Mouse (Mus musculus) MEL (cell line): Measurements from ENCODE around the gene Bcl6.

Experiments used
- BHLHE40 ChIP-seq: IDR thresholded peaks from 2 replicates; pipeline ENCODE4 v1.6.1; 2012; ENCODE audit warnings: low read depth, mild to moderate bottlenecking, inconsistent platforms, low read length, improper control_type of control experiment, borderline replicate concordance
- CTCF ChIP-seq, 3 experiments: IDR thresholded peaks in 2 of 3; conservative IDR thresholded peaks in 1 of 3; 2 replicates each; pipeline ENCODE4 v1.5.1; 2011 to 2012; ENCODE audit warnings: low read length in 3 of 3, low read depth in 2 of 3, mild to moderate bottlenecking in 2 of 3, improper control_type of control experiment in 1 of 3, inconsistent platforms in 1 of 3, mixed read lengths in 1 of 3, moderate library complexity in 1 of 3; ENCODE audit not compliant: control insufficient read depth in 1 of 3, insufficient read depth in 1 of 3, poor library complexity in 1 of 3, severe bottlenecking in 1 of 3
- E2F4 ChIP-seq: IDR thresholded peaks from 2 replicates; pipeline ENCODE4 v1.6.1; 2011; ENCODE audit warnings: low read depth, low read length, improper control_type of control experiment, borderline replicate concordance
- GATA1 ChIP-seq: IDR thresholded peaks from 2 replicates; pipeline ENCODE4 v1.6.1; 2011; ENCODE audit warnings: low read depth, low read length, improper control_type of control experiment
- JUND ChIP-seq: IDR thresholded peaks from 2 replicates; pipeline ENCODE4 v1.6.1; 2011; ENCODE audit warnings: low read depth, mild to moderate bottlenecking, improper control_type of control experiment, low read length
- MYB ChIP-seq: IDR thresholded peaks from 2 replicates; pipeline ENCODE4 v1.6.1; 2011; ENCODE audit warnings: mild to moderate bottlenecking, low read depth, low read length, improper control_type of control experiment
- NELFE ChIP-seq: IDR thresholded peaks from 2 replicates; pipeline ENCODE4 v1.6.1; 2011; ENCODE audit warnings: low read depth, low read length, improper control_type of control experiment
- POLR2A ChIP-seq, 2 experiments: IDR thresholded peaks; 2 replicates each; pipeline ENCODE4 v1.6.1; 2011 to 2012; ENCODE audit warnings: low read length in 2 of 2, mild to moderate bottlenecking in 2 of 2, control low read depth in 1 of 2, improper control_type of control experiment in 1 of 2, low read depth in 1 of 2, moderate library complexity in 1 of 2; ENCODE audit not compliant: control insufficient read depth in 1 of 2, insufficient read depth in 1 of 2, poor library complexity in 1 of 2
- POLR2AphosphoS2 ChIP-seq: IDR thresholded peaks from 2 replicates; pipeline ENCODE4 v1.6.1; 2011; ENCODE audit warnings: low read length, improper control_type of control experiment
- RCOR1 ChIP-seq: IDR thresholded peaks from 2 replicates; pipeline ENCODE4 v1.6.1; 2012; ENCODE audit warnings: low read depth, mild to moderate bottlenecking, inconsistent platforms, low read length, improper control_type of control experiment
- ZNF384 ChIP-seq: IDR thresholded peaks from 2 replicates; pipeline ENCODE4 v1.6.1; 2012; ENCODE audit warnings: low read depth, mild to moderate bottlenecking, inconsistent platforms, low read length, improper control_type of control experiment

DNA sequence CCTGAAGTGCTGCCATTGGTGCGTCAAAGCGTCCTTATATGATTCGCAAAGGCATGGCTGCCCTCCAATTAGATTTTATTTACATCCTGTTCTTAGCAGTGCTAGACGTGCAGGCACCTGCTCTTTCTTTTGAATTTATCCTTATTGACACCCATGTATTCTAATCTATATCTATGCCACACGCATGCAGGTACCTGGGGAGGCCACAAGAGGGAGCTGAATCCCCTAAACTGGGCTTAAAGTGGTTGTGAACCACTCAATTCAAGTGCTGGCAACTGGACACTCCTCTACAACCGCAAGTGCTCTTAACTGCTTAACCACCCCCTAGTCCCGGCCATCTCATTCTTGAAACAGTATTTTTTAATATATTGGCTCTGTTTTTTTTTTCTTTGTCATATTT lies 21.4 kb downstream of the Bcl6 start:
- TF ChIP-seq POLR2A (IDR thresholded peaks at IDR 0.05; ENCODE audit: control insufficient read depth in 1 of 2, insufficient read depth in 1 of 2, low read depth in 1 of 2, low read length in 2 of 2, poor library complexity in 1 of 2) (no peak), ZNF384 (no peak), BHLHE40 (no peak), CTCF (IDR thresholded peaks at IDR 0.05 in 2 of 3, conservative IDR thresholded peaks at IDR 0.05 in 1 of 3; ENCODE audit: control insufficient read depth in 1 of 3, insufficient read depth in 1 of 3, low read depth in 2 of 3, low read length in 3 of 3, poor library complexity in 1 of 3, severe bottlenecking in 1 of 3) (peak; percentile 40 to 49 (median 47); a peak in 5 of 6 replicates), POLR2AphosphoS2 (no peak), RCOR1 (no peak), E2F4 (no peak), GATA1 (no peak), NELFE (no peak), JUND (no peak), MYB (no peak)
